Mouse (Mus musculus): ENCODE data around the gene Ube2z. TPM values are rescaled to one million over a fixed set of nuclear protein-coding genes. Genes with fewer than 3 reads are reported as not detected.
A peak's percentile ranks its signal among the peaks of the same experiment; 100 is the strongest.

The Ube2z gene
- polyA plus RNA-seq, 1 experiment from 2014 or later: 32.7 TPM

DNA sequence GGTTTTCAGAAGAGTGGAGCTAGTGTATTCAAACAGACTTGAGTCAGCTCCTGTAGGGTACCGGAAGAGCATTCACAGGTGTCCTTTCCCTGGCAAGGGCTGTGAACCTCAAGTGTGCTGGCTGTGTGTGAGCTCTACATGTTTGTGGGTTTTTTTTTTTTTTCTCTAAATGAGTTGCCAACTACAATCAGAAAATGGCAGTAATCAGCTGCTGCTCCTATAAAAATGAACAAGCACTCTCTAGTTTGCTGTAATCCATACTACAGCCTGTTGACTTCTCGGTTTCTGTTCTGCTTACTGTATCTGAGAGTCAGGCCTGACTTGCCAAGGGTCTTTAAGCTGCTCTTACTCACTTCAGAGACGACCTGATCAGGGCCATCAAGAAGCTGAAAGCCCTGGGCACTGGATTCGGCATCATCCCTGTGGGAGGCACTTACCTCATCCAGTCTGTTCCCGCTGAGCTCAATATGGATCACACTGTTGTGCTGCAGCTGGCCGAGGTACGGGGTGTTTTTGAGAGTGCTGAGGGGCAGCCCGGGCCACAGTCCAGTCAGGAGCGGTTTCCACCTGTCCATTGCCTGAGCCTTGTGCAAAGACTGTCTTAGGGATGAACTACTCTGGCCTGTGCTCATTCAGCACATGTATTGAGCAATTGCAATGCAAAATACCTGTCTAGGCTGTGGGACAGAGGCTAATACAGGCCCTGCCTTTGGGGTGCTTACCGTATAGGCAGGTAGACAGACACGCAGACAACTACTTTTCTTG, 20.2 kb downstream of the Ube2z start:
- DNase-seq: no peak
- Histone ChIP-seq H3K9ac (replicated peaks; ENCODE audit: low read length) (no peak overlapping the region), H3K4me1 (ENCODE audit: control insufficient read depth, insufficient read depth, low read length) (no peaks in the 10 kb centered on the region), H3K9me3 (ENCODE audit: control insufficient read depth, low read length) (no peaks in the 10 kb centered on the region), H3K27me3 (ENCODE audit: control insufficient read depth, insufficient read depth, low read length) (no peaks in the 10 kb centered on the region), H3K27ac (replicated peaks; ENCODE audit: low read depth, low read length) (no peak overlapping the region), H3K36me3 (ENCODE audit: control insufficient read depth, insufficient read depth, low read length) (peaks cover 80% of the 10 kb centered on the region), H3K4me2 (ENCODE audit: low read length) (no peak overlapping the region), H3K4me3 (replicated peaks; ENCODE audit: low read depth, low read length) (no peak overlapping the region)
- ATAC-seq (ENCODE audit: low FRiP score, low TSS enrichment): no peak
- 92% methylated on average over 11 of the region's 11 CpGs for WGBS

DNA sequence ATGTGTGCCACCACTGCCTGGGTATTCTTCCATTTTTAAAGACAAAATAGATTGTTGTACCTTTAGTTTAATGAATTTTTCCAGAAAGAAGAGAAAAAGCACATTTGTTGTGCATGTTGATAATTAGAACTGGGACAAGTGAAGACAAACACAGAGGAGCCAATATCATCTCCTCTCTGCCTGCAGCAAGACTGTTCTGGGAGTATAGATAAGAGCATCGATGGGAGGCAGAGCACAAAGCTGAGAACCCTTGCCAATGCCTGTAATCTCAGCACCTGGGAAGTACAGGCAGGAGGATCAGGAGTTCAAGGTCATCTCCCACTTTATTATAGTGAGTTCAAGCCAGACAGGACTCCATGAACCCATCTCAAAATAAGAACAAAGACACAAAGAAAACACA, 26.6 kb downstream of the Ube2z start:
- Histone ChIP-seq H3K4me3 (replicated peaks; ENCODE audit: low read depth, low read length) (no peak overlapping the region), H3K4me1 (ENCODE audit: control insufficient read depth, insufficient read depth, low read length) (peaks cover 12% of the 10 kb centered on the region), H3K27ac (replicated peaks; ENCODE audit: low read depth, low read length) (no peak overlapping the region), H3K4me2 (ENCODE audit: low read length) (no peak overlapping the region), H3K9ac (replicated peaks; ENCODE audit: low read length) (no peak overlapping the region), H3K9me3 (ENCODE audit: control insufficient read depth, low read length) (no peaks in the 10 kb centered on the region), H3K27me3 (ENCODE audit: control insufficient read depth, insufficient read depth, low read length) (no peaks in the 10 kb centered on the region), H3K36me3 (ENCODE audit: control insufficient read depth, insufficient read depth, low read length) (peaks cover 38% of the 10 kb centered on the region)
- DNase-seq: no peak
- ATAC-seq (ENCODE audit: low FRiP score, low TSS enrichment): no peak
- 89% methylated on average over 1 of the region's 1 CpGs for WGBS

DNA sequence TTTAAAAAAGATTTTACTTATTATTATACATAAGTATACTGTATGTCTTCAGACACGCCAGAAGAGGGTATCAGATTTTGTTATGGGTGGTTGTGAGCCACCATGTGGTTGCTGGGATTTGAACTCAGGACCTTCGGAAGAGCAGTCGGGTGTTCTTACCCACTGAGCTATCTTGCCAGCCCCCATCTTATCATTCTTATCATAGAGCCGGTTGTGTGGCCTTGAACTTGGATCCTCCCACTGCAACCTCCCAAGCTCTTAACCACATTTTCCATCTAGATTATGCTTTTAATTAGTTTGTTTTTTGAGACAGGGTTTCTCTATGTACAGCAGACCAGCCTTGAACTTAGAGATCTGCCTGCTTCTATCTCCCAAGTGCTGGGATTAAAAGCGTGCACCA, 27.7 kb downstream of the Ube2z start:
- Histone ChIP-seq H3K4me3 (replicated peaks; ENCODE audit: low read depth, low read length) (no peak overlapping the region), H3K4me2 (ENCODE audit: low read length) (no peak overlapping the region), H3K9ac (replicated peaks; ENCODE audit: low read length) (no peak overlapping the region), H3K36me3 (ENCODE audit: control insufficient read depth, insufficient read depth, low read length) (peaks cover 28% of the 10 kb centered on the region), H3K27ac (replicated peaks; ENCODE audit: low read depth, low read length) (no peak overlapping the region), H3K27me3 (ENCODE audit: control insufficient read depth, insufficient read depth, low read length) (no peaks in the 10 kb centered on the region), H3K4me1 (ENCODE audit: control insufficient read depth, insufficient read depth, low read length) (peaks cover 12% of the 10 kb centered on the region), H3K9me3 (ENCODE audit: control insufficient read depth, low read length) (no peaks in the 10 kb centered on the region)
- WGBS: 96% methylated on average over 5 of the region's 5 CpGs
- no peak for DNase-seq
- no peak for ATAC-seq (ENCODE audit: low FRiP score, low TSS enrichment)

DNA sequence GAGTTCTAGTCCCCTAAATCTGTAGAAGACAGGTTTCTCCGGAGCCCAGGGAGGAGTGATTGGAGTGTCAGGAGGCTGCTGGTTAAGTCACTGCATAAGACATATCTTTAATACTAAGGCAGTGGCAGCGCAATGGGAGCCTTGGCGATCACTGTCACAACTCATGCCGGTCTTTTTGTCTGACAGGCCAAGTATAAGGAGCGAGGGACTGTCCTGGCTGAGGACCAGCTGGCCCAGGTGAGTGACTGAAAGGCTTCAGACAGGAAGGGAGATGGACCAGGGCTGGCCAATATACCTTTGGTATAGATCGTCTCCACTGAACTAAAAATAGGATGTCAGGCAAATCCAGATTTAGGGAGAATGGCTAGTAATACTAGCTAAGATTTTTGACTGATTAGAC, 30.1 kb downstream of the Ube2z start:
- ATAC-seq (ENCODE audit: low FRiP score, low TSS enrichment): no peak
- 12% methylated on average over 6 of the region's 6 CpGs for WGBS
- Histone ChIP-seq H3K27me3 (ENCODE audit: control insufficient read depth, insufficient read depth, low read length) (no peaks in the 10 kb centered on the region), H3K9ac (replicated peaks; ENCODE audit: low read length) (peak overlapping the region; percentile 59), H3K27ac (replicated peaks; ENCODE audit: low read depth, low read length) (peak overlapping the region; percentile 68; the same call in 1 of the 2 replicates), H3K4me1 (ENCODE audit: control insufficient read depth, insufficient read depth, low read length) (peaks cover 12% of the 10 kb centered on the region), H3K4me3 (replicated peaks; ENCODE audit: low read depth, low read length) (peak overlapping the region; percentile 59), H3K4me2 (ENCODE audit: low read length) (peak overlapping the region; percentile 95), H3K36me3 (ENCODE audit: control insufficient read depth, insufficient read depth, low read length) (peaks cover 10% of the 10 kb centered on the region), H3K9me3 (ENCODE audit: control insufficient read depth, low read length) (no peaks in the 10 kb centered on the region)
- DNase-seq: no peak

DNA sequence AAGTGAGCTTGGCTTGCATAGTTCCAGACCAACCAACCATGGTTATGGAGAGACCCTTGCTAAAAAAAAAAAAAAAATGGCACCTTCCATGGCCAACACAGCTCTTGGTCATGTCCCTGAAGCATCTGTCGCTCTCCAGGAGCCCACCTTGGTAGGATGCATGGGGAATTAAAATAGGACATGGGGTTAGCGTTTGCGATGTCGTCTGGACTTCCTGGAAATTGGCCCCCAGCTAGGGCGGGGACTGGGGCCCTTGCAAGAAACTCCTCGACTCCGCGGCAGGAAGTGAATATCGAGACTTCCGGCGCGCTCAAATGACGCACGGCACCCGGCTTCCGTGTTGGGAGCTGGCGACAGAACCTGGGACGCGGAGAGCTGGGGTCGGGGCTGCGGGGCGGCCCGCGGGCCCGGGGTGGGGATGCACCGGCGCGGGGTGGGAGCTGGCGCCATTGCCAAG, 30.6 kb downstream of the Ube2z start, which contains the start of gene Snf8:
TSS of gene Snf8 (plus strand) at position 290 of the 457 bp plus-strand sequence.
- Histone ChIP-seq H3K9me3 (ENCODE audit: control insufficient read depth, low read length) (no peaks in the 10 kb centered on the region), H3K4me2 (ENCODE audit: low read length) (peak within 1 kb of the TSS; percentile 95), H3K27me3 (ENCODE audit: control insufficient read depth, insufficient read depth, low read length) (no peaks in the 10 kb centered on the region), H3K36me3 (ENCODE audit: control insufficient read depth, insufficient read depth, low read length) (peaks cover 10% of the 10 kb centered on the region), H3K4me3 (replicated peaks; ENCODE audit: low read depth, low read length) (peak within 1 kb of the TSS; percentile 59), H3K9ac (replicated peaks; ENCODE audit: low read length) (peak within 1 kb of the TSS; percentile 59), H3K27ac (replicated peaks; ENCODE audit: low read depth, low read length) (peak within 1 kb of the TSS; percentile 68), H3K4me1 (ENCODE audit: control insufficient read depth, insufficient read depth, low read length) (peaks cover 12% of the 10 kb centered on the region)
- WGBS: under 1% methylated on average over 29 of the region's 29 CpGs
- DNase-seq (peak; percentile 97), ATAC-seq (ENCODE audit: low FRiP score, low TSS enrichment) (peak; percentile 81; the same call in 1 of the 2 replicates)

DNA sequence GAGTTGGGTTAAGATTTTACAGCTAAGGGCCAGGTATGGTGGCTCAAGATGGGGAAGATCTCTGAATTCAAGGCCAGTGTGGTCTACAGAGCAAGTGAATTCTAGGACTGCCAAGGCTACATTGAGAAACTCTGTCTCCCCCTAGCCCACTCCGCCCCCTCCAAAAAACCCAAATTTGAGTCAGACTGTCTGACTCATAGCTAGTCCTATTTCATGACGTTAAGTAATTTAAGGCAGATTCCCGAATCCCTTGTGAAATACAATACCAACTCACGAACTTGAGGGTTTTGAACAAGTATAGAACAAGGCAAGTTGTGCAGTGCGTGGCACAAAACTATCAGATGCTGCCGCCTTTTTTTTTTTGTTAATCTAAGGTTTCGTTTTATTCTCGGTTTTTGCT, 31.1 kb downstream of the Ube2z start:
- peak overlapping the region; percentile 59 for H3K4me3 ChIP-seq (replicated peaks; ENCODE audit: low read depth, low read length)
- H3K27ac ChIP-seq (replicated peaks; ENCODE audit: low read depth, low read length): no peak overlapping the region
- WGBS: 51% methylated on average over 8 of the region's 8 CpGs
- H3K27me3 ChIP-seq (ENCODE audit: control insufficient read depth, insufficient read depth, low read length): no peaks in the 10 kb centered on the region
- peaks cover 12% of the 10 kb centered on the region for H3K4me1 ChIP-seq (ENCODE audit: control insufficient read depth, insufficient read depth, low read length)
- no peak for ATAC-seq (ENCODE audit: low FRiP score, low TSS enrichment)
- H3K36me3 ChIP-seq (ENCODE audit: control insufficient read depth, insufficient read depth, low read length): peaks cover 7% of the 10 kb centered on the region
- H3K4me2 ChIP-seq (ENCODE audit: low read length): peak overlapping the region; percentile 95
- no peaks in the 10 kb centered on the region for H3K9me3 ChIP-seq (ENCODE audit: control insufficient read depth, low read length)
- no peak overlapping the region for H3K9ac ChIP-seq (replicated peaks; ENCODE audit: low read length)
- no peak for DNase-seq

DNA sequence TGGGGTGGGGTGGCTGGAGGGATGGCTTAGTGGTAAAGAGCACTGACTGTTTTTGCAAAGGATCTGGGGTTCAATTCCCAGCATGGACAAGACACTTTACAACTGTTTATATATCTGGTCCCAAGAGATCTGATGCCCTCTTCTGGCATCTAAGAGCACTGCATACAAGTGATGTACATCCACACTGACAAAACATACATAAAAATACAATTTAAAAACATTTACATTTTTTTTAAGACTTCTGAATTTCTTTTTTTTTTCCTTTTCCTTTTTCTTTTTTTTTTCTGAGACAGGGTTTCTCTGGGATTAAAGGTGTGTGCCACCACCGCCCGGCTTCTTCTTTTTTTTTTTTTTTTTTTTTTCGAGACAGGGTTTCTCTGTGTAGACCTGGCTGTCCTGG, 31.9 kb downstream of the Ube2z start:
- DNase-seq (peak; percentile 44), ATAC-seq (ENCODE audit: low FRiP score, low TSS enrichment) (no peak)
- WGBS: 100% methylated on average over 3 of the region's 3 CpGs
- H3K4me1 ChIP-seq (ENCODE audit: control insufficient read depth, insufficient read depth, low read length): peaks cover 12% of the 10 kb centered on the region
- no peak overlapping the region for H3K27ac ChIP-seq (replicated peaks; ENCODE audit: low read depth, low read length)
- no peaks in the 10 kb centered on the region; the same call in 1 of the 2 replicates for H3K36me3 ChIP-seq (ENCODE audit: control insufficient read depth, insufficient read depth, low read length)
- no peaks in the 10 kb centered on the region for H3K9me3 ChIP-seq (ENCODE audit: control insufficient read depth, low read length)
- H3K4me2 ChIP-seq (ENCODE audit: low read length): no peak overlapping the region
- H3K4me3 ChIP-seq (replicated peaks; ENCODE audit: low read depth, low read length): no peak overlapping the region
- no peak overlapping the region for H3K9ac ChIP-seq (replicated peaks; ENCODE audit: low read length)
- no peaks in the 10 kb centered on the region for H3K27me3 ChIP-seq (ENCODE audit: control insufficient read depth, insufficient read depth, low read length)

DNA sequence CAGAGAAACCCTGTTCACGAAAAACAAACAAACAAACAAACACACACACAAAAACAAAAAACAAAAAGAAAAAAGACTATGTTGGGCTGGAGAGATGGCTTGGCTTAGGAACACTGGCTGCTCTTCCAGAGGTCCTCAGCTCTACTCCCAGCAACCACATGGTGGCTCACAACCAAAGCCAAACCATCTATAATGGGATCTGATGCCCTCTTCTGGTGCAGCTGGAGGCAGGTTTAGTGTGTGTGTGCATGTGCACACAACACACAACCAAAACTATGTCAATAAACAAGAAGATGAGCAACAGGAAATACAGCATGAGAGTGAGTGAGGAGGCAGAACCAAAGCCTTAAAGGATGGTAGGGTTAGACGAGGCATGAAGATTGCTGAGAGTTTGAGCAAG, 33.5 kb downstream of the Ube2z start:
- Histone ChIP-seq H3K4me1 (ENCODE audit: control insufficient read depth, insufficient read depth, low read length) (peaks cover 12% of the 10 kb centered on the region), H3K27ac (replicated peaks; ENCODE audit: low read depth, low read length) (no peak overlapping the region), H3K4me2 (ENCODE audit: low read length) (no peak overlapping the region), H3K36me3 (ENCODE audit: control insufficient read depth, insufficient read depth, low read length) (no peaks in the 10 kb centered on the region), H3K9me3 (ENCODE audit: control insufficient read depth, low read length) (no peaks in the 10 kb centered on the region), H3K9ac (replicated peaks; ENCODE audit: low read length) (no peak overlapping the region), H3K27me3 (ENCODE audit: control insufficient read depth, insufficient read depth, low read length) (no peaks in the 10 kb centered on the region), H3K4me3 (replicated peaks; ENCODE audit: low read depth, low read length) (no peak overlapping the region)
- ATAC-seq (ENCODE audit: low FRiP score, low TSS enrichment): no peak
- no peak for DNase-seq
- 81% methylated on average over 2 of the region's 2 CpGs for WGBS

DNA sequence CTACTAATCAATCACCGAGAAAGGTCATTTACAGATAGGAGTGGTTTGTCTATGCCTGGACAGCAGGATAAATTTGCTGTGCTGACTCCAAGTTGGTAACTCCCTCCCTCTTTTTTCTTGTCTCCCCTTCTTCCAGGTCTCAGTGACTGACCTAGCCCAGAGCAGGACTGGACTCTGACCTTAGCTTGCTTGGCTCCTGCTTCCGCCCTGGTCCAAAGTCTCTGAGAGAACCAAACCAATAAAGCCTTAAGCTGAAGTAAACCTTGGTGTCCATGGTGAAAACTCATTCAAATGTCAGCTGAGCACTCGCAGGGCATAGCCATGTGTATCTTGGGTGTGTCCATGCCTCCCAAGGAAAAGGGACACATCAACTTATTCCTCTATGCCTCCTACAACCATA, 34.6 kb downstream of the Ube2z start:
- no peaks in the 10 kb centered on the region for H3K27me3 ChIP-seq (ENCODE audit: control insufficient read depth, insufficient read depth, low read length)
- H3K9me3 ChIP-seq (ENCODE audit: control insufficient read depth, low read length): no peaks in the 10 kb centered on the region
- no peak for ATAC-seq (ENCODE audit: low FRiP score, low TSS enrichment)
- no peak overlapping the region for H3K9ac ChIP-seq (replicated peaks; ENCODE audit: low read length)
- H3K4me3 ChIP-seq (replicated peaks; ENCODE audit: low read depth, low read length): no peak overlapping the region
- H3K4me2 ChIP-seq (ENCODE audit: low read length): no peak overlapping the region
- 90% methylated on average over 3 of the region's 3 CpGs for WGBS
- no peaks in the 10 kb centered on the region for H3K36me3 ChIP-seq (ENCODE audit: control insufficient read depth, insufficient read depth, low read length)
- DNase-seq: no peak
- no peak overlapping the region for H3K27ac ChIP-seq (replicated peaks; ENCODE audit: low read depth, low read length)
- H3K4me1 ChIP-seq (ENCODE audit: control insufficient read depth, insufficient read depth, low read length): peaks cover 10% of the 10 kb centered on the region

Data from midbrain, embryonic 14.5 days (tissue).